Mouse (Mus musculus) left cerebral cortex, postnatal 14 days (tissue): ENCODE measurements around the gene Ms4a14. TPM values are rescaled to one million over a fixed set of nuclear protein-coding genes. Genes with fewer than 3 reads are reported as not detected.
"Not testable (repeated sequence)": the region's sequence is repeated elsewhere in the genome, so short reads cannot be mapped to it uniquely, and the experiment has no call there.

Experiments
- DNase-seq, 2 experiments: peaks; one replicate each; pipeline ENCODE4 v3.0.0; 2021 to 2022; ENCODE audit warnings: low spot score in 2 of 2, mixed read lengths in 1 of 2
- intact Hi-C: fragments of 180-260 bp; cut with DNase I; formaldehyde crosslinking; loops from one replicate; pipeline ENCODE4 v1.15.1; 2025
- total RNA-seq, 2 experiments: library from RNA; stranded (reverse); gene quantifications; 2 replicates each; pipeline ENCODE4 v1.2.3; 2021

Ms4a14 gene
- total RNA-seq, 2 experiments from 2014 or later, result not detected

- intact Hi-C loops, result no loop called here
- DNase-seq, result no peak
Observed at GRCm38 (mm10) chr19:11266052-11266845, 48.0 kb downstream of the Ms4a14 start, which contains the start of gene Ms4a1. Gene Ms4a1 (minus strand): TSS chr19:11266241.

GRCm38 (mm10) chr19:11264602-11265185 is 49.6 kb downstream of the Ms4a14 start:
- no peak for DNase-seq
- intact Hi-C loops, result no loop called here

GRCm38 (mm10) chr19:11263549-11263948 is 50.7 kb downstream of the Ms4a14 start:
- intact Hi-C loops, result no loop called here
- no peak for DNase-seq

GRCm38 (mm10) chr19:11262932-11263331 is 51.3 kb downstream of the Ms4a14 start:
- intact Hi-C loops, result not testable (repeated sequence)

GRCm38 (mm10) chr19:11261522-11261921 is 52.7 kb downstream of the Ms4a14 start:
- no peak for DNase-seq
- intact Hi-C loops, result no loop called here

More at GRCm38 (mm10) chr19:11262932-11263331, 51.3 kb downstream of the Ms4a14 start:
- DNase-seq, result not testable (repeated sequence)

Other genes with a start within 250 kb of the Ms4a14 start
- gene Ms4a8a, start 233.4 kb downstream of the Ms4a14 start, total RNA-seq, result not detected
- gene 1700017D01Rik, start 183.6 kb downstream of the Ms4a14 start, total RNA-seq, result not detected
- gene 1700025F22Rik, start 149.1 kb downstream of the Ms4a14 start, total RNA-seq, result not detected
- not detected for gene Ms4a13, start 117.7 kb downstream of the Ms4a14 start, total RNA-seq
- gene Ms4a12, start 82.0 kb downstream of the Ms4a14 start, total RNA-seq, result not detected
- under 1 TPM in 1 of 2 experiments, not detected in 1; 0.15 TPM for gene Ms4a1, start 48.2 kb downstream of the Ms4a14 start, total RNA-seq
- gene Ms4a5, start 30.6 kb downstream of the Ms4a14 start, total RNA-seq, result not detected
- under 1 TPM; 0.20 to 0.59 TPM for gene Ms4a7, start 21.7 kb upstream of the Ms4a14 start, total RNA-seq
- 1 to 10 TPM in 1 of 2 experiments, under 1 TPM in 1; 0.97 to 1.8 TPM for gene Ms4a4a, start 61.1 kb upstream of the Ms4a14 start, total RNA-seq
- gene Ms4a4c, start 90.3 kb upstream of the Ms4a14 start, total RNA-seq, result not detected
- gene Ms4a4b, start 129.1 kb upstream of the Ms4a14 start, total RNA-seq, result not detected
- gene Ms4a6c, start 154.9 kb upstream of the Ms4a14 start, total RNA-seq, result 1 to 10 TPM; 1.8 to 2.2 TPM
- under 1 TPM; 0.31 to 0.53 TPM for gene Gm8369, start 171.5 kb upstream of the Ms4a14 start, total RNA-seq
- 1 to 10 TPM; 1.2 to 4.3 TPM for gene Ms4a6b, start 202.1 kb upstream of the Ms4a14 start, total RNA-seq
- not detected for gene Ms4a4d, start 222.3 kb upstream of the Ms4a14 start, total RNA-seq